Mouse (Mus musculus) v-Abl transformed pro-B cells (cell line): ENCODE measurements around the gene Pgrmc2.

Source experiments
- in situ Hi-C, 2 experiments: fragments of 400-800 bp; cut with MboI; formaldehyde crosslinking; loops; one replicate each; pipeline ENCODE4 v1.15.1; 2025; ENCODE audit not compliant: unreplicated experiment in 2 of 2

The Pgrmc2 gene

GRCm38 (mm10) chr3:41082885-41083789, at the start of gene Pgrmc2:
Gene Pgrmc2, minus strand, starts transcription at chr3:41083046.
- in situ Hi-C loops = loop anchor here (5.0 to 25.0 kb wide), 5 partner anchors 131 to 654 kb away; partner anchors contain the start of genes D3Ertd751e (in 1 of the 2) and Sclt1 (in 1 of the 2)

- in situ Hi-C loops = no loop called here
Measured at GRCm38 (mm10) chr3:41124000-41124294, 41.1 kb upstream of the Pgrmc2 start.

GRCm38 (mm10) chr3:41123190-41123999, 40.5 kb upstream of the Pgrmc2 start:
- in situ Hi-C loops = no loop called here

GRCm38 (mm10) chr3:41118173-41118572, 35.3 kb upstream of the Pgrmc2 start:
- in situ Hi-C loops = no loop called here

GRCm38 (mm10) chr3:41117447-41117846, 34.6 kb upstream of the Pgrmc2 start:
- in situ Hi-C loops = no loop called here

GRCm38 (mm10) chr3:41113186-41113585, 30.3 kb upstream of the Pgrmc2 start:
- in situ Hi-C loops = no loop called here

- in situ Hi-C loops = no loop called here
Measured at GRCm38 (mm10) chr3:41108306-41108785, 25.5 kb upstream of the Pgrmc2 start.

- in situ Hi-C loops = no loop called here
Measured at GRCm38 (mm10) chr3:41107600-41108305, 24.9 kb upstream of the Pgrmc2 start.

- in situ Hi-C loops = no loop called here
Measured at GRCm38 (mm10) chr3:41101905-41102304, 19.1 kb upstream of the Pgrmc2 start.

- in situ Hi-C loops = no loop called here
Measured at GRCm38 (mm10) chr3:41100157-41100556, 17.3 kb upstream of the Pgrmc2 start.

GRCm38 (mm10) chr3:41099672-41100071, 16.8 kb upstream of the Pgrmc2 start:
- in situ Hi-C loops = loop anchor here in 1 of 2 experiments (25.0 kb wide), 1 partner anchor 638 kb away; the partner anchor contains the start of genes D3Ertd751e and Sclt1

GRCm38 (mm10) chr3:41093210-41093609, 10.4 kb upstream of the Pgrmc2 start:
- in situ Hi-C loops = loop anchor here in 1 of 2 experiments (25.0 kb wide), 1 partner anchor 644 kb away; the partner anchor contains the start of genes D3Ertd751e and Sclt1

- in situ Hi-C loops = loop anchor here in 1 of 2 experiments (25.0 kb wide), 1 partner anchor 645 kb away; the partner anchor contains the start of genes D3Ertd751e and Sclt1
Measured at GRCm38 (mm10) chr3:41092311-41092710, 9.5 kb upstream of the Pgrmc2 start.

- in situ Hi-C loops = loop anchor here in 1 of 2 experiments (25.0 kb wide), 1 partner anchor 646 kb away; the partner anchor contains the start of genes D3Ertd751e and Sclt1
Measured at GRCm38 (mm10) chr3:41090839-41091238, 8.0 kb upstream of the Pgrmc2 start.

- in situ Hi-C loops = loop anchor here (10.0 to 25.0 kb wide), 3 partner anchors 488 to 650 kb away; partner anchors contain the start of genes D3Ertd751e (in 1 of the 2) and Sclt1 (in 1 of the 2)
Measured at GRCm38 (mm10) chr3:41087071-41087470, 4.2 kb upstream of the Pgrmc2 start.

GRCm38 (mm10) chr3:41084421-41084820, 1.6 kb upstream of the Pgrmc2 start:
- in situ Hi-C loops = loop anchor here (5.0 to 25.0 kb wide), 5 partner anchors 132 to 653 kb away; partner anchors contain the start of genes D3Ertd751e (in 1 of the 2) and Sclt1 (in 1 of the 2)

GRCm38 (mm10) chr3:41083790-41084112, 905 bp upstream of the Pgrmc2 start:
- in situ Hi-C loops = loop anchor here (5.0 to 25.0 kb wide), 5 partner anchors 131 to 654 kb away; partner anchors contain the start of genes D3Ertd751e (in 1 of the 2) and Sclt1 (in 1 of the 2)

GRCm38 (mm10) chr3:41082520-41082884, 344 bp downstream of the Pgrmc2 start:
- in situ Hi-C loops = loop anchor here (5.0 to 25.0 kb wide), 5 partner anchors 130 to 655 kb away; partner anchors contain the start of genes D3Ertd751e (in 1 of the 2) and Sclt1 (in 1 of the 2)

GRCm38 (mm10) chr3:41081474-41082301, 1.2 kb downstream of the Pgrmc2 start:
- in situ Hi-C loops = loop anchor here (5.0 to 25.0 kb wide), 5 partner anchors 129 to 656 kb away; partner anchors contain the start of genes D3Ertd751e (in 1 of the 2) and Sclt1 (in 1 of the 2)
